Mouse (Mus musculus) ES-Bruce4 (cell line): ENCODE results near the gene Rsl1d1. TPM values are rescaled to one million over a fixed set of nuclear protein-coding genes. Genes with fewer than 3 reads are reported as not detected.

ENCODE experiments used
- polyA plus RNA-seq: library from polyadenylated mRNA; stranded (reverse); fragments of >200 nt; gene quantifications from 2 replicates; pipeline ENCODE4 v1.2.4, GENCODE M21; 2011; ENCODE audit warnings: low read depth; ENCODE audit not compliant: missing spikeins, insufficient read depth, insufficient read length

Gene Rsl1d1
- polyA plus RNA-seq, 1 experiment: 391 TPM

Other genes starting within 250 kb of the Rsl1d1 start
- gene Snn, start 142.4 kb downstream of the Rsl1d1 start, polyA plus RNA-seq: 16.1 and 17.7 TPM in 2 replicates
- gene Litaf, start 137.2 kb downstream of the Rsl1d1 start, polyA plus RNA-seq: 102 and 112 TPM in 2 replicates
- gene Txndc11, start 68.7 kb downstream of the Rsl1d1 start, polyA plus RNA-seq: 21.1 and 22.5 TPM in 2 replicates
- gene Zc3h7a, start 26.9 kb downstream of the Rsl1d1 start, polyA plus RNA-seq: 89.9 and 116 TPM in 2 replicates
- 267 and 290 TPM in 2 replicates for gene Gspt1, start 51.0 kb upstream of the Rsl1d1 start, polyA plus RNA-seq
- gene Tnfrsf17, start 110.5 kb upstream of the Rsl1d1 start, polyA plus RNA-seq: not detected in 2 replicates
- gene Snx29, start 119.6 kb upstream of the Rsl1d1 start, polyA plus RNA-seq: 9.2 and 10.5 TPM in 2 replicates